Mouse (Mus musculus) cerebellum, adult (tissue): ENCODE measurements around the gene Sclt1.
"Not testable (repeated sequence)": the region's sequence is repeated elsewhere in the genome, so short reads cannot be mapped to it uniquely, and the experiment has no call there.

Source experiments
- ATAC-seq: cut with Nextera tagmentation; 2 replicates; pipeline ENCODE4 v1.9.2; 2017; ENCODE audit warnings: mild to moderate bottlenecking, moderate library complexity, mixed read lengths; ENCODE audit not compliant: insufficient number of reproducible peaks, low FRiP score, low TSS enrichment

Gene Sclt1

GRCm38 (mm10) chr3:41742278-41742934, at the start of gene Sclt1, which contains the start of gene D3Ertd751e:
Gene Sclt1, minus strand, starts transcription at chr3:41742514.
Gene D3Ertd751e, plus strand, starts transcription at chr3:41742611.
- peak; percentile 99 for ATAC-seq

- ATAC-seq: no peak
Measured at GRCm38 (mm10) chr3:41762091-41762490, 19.8 kb upstream of the Sclt1 start.

GRCm38 (mm10) chr3:41754556-41754955, 12.2 kb upstream of the Sclt1 start:
- no peak for ATAC-seq

- no peak for ATAC-seq
Measured at GRCm38 (mm10) chr3:41743436-41743835, 1.1 kb upstream of the Sclt1 start.

DNA sequence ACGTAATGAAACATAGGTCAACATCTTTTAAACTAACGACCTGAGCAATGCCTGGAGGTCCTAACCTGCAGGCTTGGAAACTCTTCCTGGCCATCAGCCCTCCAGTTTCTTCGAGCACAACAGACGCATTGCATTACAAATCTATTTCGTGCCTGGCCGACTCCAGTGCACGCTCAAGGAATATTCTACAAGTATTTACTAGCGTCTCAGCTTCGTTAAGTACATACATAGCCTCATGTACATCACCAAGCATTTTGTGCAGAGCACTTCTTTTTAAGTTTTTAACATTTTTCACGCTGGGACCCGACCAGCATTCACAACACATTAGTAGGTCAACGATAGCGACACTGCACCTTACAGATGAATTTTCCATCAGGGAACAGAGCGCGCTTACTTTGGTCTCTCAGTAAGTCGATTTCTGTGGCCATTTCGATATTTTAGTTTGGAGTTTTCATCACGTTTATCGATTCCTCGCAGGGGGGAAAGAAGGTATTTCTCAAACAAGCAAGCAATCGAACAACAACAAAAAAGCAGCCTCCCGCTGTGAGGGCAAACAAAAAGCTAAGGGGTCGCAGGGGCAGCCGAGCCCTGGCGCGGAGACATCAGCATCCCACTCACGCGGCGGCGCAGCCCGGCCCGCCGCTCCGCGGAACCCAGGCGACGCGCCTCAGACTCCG, 575 bp downstream of the Sclt1 start:
- ATAC-seq: no peak

DNA sequence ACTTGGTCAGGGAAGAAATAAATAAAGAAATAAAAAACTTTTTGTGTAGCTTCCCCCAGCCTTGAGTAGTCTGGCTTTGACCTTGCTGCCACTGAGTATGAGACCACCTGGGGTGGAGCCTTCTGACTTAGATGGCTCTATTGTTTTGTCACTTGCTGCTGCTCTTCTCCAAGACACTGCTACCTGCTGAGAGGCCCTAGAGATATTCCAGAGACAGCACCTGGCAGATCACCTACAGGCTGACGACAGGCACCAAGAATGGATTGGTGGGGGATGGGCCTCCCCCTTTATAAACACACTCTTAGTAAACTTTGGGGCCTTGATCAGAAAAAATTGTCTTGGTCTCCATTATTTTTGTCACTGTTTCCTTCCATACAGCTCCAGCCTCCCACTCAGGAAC, 46.6 kb downstream of the Sclt1 start:
- no peak for ATAC-seq

DNA sequence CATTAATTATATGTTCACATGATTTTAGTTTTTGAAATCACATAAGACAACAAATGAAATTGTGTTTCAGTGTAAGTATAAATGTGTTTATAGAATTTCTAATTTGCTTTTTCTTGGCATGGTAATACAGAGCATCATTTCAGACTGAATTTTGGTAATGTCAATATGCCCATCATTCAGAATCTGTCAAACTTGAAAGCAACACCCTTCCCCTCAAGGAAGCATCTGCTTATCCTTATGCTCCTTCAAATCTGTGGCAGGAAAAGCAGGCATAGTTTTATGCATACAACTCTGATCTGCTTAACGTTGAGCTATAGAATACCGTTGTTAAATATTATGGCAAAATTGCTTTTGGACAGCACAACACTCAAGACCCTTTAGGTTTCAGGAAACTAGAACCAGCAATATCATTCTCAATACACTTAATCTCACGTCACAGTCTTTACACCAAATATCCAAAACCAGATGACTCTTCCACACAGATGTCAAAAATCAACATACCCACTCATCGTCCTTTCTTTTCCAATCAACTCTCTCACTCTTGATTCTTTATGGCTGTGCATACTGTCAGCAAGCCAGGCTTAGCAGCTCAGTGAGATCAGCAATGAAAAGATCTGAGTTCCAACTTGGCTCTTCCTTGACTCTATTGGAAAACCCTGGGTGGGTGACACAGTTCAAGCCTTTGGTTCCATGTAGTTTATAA, 49.7 kb downstream of the Sclt1 start:
- no peak for ATAC-seq

DNA sequence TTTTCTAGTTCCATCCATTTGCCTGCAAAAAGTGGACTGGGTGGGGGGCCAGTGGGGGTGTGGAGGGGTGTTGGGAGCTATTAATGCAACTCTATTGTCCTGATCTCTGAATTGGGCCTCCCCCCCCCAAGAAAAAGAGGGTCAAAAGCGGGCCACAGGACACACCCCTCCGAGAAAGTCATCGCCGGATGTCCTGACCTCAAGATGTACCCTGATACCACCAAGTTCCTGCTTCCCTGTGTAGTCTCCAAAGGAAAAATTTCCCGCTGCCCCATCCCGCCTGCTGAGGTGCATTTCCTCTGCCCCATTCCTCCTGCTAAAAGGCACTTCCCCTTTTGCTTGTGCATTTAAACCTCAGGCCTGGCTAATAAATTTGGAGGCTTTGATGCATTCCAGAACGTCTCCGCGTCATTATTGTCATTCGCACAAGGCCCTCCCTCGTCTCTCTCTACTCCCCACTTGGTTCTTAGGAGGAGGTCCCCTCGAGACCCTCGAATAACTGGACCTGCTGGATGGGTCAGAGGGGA, 52.1 kb downstream of the Sclt1 start:
- not testable (repeated sequence) for ATAC-seq

DNA sequence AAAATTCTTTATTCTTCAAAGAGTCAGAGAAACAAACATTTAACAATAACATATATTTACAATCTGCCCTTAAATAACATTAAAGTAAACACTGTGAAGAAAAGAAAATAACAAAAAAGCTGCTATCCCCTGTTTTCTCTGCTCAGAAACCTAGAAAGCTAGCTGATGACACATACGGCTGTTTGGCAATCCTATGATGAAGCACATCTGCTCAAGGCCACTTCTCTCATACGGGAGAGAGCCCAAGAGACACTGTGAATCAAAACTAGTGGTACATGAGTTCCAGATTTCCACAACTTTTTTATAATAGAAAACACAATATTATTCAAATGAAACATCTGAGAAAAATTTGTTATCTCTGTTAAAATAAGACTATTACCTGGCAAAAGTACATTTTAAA, 55.9 kb downstream of the Sclt1 start:
- no peak for ATAC-seq

- ATAC-seq: no peak
Measured at GRCm38 (mm10) chr3:41682084-41682483, 60.2 kb downstream of the Sclt1 start.

GRCm38 (mm10) chr3:41676648-41677047, 65.7 kb downstream of the Sclt1 start:
- no peak for ATAC-seq

GRCm38 (mm10) chr3:41674778-41675177, 67.5 kb downstream of the Sclt1 start:
- ATAC-seq: no peak

- no peak for ATAC-seq
Measured at GRCm38 (mm10) chr3:41655642-41656041, 86.7 kb downstream of the Sclt1 start.

- ATAC-seq: no peak
Measured at GRCm38 (mm10) chr3:41620971-41621370, 121.3 kb downstream of the Sclt1 start.

- ATAC-seq: 0 out of 2 replicates have a peak, but pooled peaks have one; percentile 39
Measured at GRCm38 (mm10) chr3:41618488-41618887, 123.8 kb downstream of the Sclt1 start.

DNA sequence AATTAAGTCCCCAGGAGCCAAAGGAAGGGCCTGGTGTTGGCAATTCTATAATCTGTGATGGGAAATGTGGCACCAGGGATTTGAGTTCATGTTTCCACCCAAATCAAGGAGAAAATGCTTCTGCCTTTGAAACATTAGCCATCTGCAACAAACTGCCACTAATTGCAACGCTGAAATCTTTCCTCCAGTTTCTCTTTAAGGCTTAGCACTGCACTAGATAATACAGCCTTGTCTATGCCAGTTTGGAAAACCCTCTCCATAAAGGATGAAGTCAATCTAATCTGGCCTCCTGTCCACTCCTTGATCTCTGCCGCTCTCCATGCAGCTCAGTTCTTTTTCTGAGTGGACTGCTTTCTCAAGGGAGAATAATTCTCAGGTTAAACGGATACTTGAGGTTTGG, 124.3 kb downstream of the Sclt1 start:
- no peak for ATAC-seq

- no peak for ATAC-seq
Measured at GRCm38 (mm10) chr3:41614230-41614985, 127.9 kb downstream of the Sclt1 start.

DNA sequence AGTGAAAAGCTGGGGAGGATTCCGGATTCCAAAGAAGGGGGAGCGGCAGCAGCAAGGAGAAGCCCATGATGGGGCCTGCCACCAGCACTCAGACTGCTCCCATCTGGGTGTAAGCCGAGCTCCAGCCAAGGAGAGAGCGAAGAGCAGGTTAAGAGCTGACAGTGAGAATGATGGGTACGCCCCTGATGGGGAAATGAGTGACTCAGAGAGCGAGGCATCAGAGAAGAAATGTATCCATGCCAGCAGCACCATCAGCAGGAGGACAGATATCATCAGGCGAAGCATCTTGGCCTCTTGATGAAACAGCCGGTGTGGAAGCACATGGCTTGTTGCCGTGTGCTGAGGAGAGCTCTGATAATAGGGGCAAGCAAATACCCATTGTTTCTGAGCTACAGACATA, 128.6 kb downstream of the Sclt1 start:
- ATAC-seq: peak; percentile 69

DNA sequence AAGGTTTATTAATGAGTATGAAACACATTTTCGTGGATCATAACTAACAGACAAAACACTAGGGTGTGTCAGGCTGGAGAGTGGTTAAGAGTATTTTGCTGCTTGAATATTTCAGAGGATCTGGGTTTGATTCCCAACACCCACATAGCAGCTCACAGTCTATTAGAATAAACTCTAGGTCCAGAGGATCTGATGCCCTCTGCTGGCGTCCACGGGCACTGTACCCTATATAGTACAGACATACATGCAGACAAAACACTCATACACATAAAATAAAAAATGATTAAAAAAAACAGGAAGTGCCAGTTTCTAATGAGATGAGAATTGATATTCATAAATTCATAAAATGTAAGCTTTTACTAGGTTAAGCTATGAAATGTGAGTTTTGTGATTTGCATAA, 130.1 kb downstream of the Sclt1 start:
- ATAC-seq: no peak

DNA sequence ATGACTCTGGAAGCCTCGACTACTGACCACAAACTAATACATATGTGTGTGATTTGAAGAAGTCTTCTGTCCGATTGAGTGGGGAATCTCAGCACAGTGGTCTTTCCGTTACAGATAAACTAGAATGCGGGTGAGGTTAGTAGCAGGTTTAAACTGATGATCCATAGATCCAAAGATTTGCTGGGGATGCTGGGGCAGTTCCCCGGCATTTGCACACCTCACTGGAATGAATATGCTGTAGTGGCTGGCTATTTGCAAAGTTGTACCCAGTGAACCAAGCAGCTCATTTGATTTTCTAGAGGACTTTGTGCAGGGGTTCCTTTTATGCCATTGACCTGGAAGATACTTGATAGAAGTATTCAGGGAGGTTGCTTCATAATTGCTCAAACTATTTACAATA, 133.2 kb downstream of the Sclt1 start:
- ATAC-seq: no peak
